Mouse (Mus musculus) liver, embryonic 18 days (tissue): ENCODE results near the gene Ciart. TPM values are rescaled to one million over a fixed set of nuclear protein-coding genes. Genes with fewer than 3 reads are reported as not detected.

Source experiments
- polyA plus RNA-seq: library from polyadenylated mRNA; depleted of rRNA; stranded (reverse); fragments of >200 nt; gene quantifications from 2 replicates; pipeline ENCODE4 v1.2.3, GENCODE M21; 2012; rRNA removed

Gene Ciart
- polyA plus RNA-seq, result 0.85 and 1.1 TPM in 2 replicates

DNA sequence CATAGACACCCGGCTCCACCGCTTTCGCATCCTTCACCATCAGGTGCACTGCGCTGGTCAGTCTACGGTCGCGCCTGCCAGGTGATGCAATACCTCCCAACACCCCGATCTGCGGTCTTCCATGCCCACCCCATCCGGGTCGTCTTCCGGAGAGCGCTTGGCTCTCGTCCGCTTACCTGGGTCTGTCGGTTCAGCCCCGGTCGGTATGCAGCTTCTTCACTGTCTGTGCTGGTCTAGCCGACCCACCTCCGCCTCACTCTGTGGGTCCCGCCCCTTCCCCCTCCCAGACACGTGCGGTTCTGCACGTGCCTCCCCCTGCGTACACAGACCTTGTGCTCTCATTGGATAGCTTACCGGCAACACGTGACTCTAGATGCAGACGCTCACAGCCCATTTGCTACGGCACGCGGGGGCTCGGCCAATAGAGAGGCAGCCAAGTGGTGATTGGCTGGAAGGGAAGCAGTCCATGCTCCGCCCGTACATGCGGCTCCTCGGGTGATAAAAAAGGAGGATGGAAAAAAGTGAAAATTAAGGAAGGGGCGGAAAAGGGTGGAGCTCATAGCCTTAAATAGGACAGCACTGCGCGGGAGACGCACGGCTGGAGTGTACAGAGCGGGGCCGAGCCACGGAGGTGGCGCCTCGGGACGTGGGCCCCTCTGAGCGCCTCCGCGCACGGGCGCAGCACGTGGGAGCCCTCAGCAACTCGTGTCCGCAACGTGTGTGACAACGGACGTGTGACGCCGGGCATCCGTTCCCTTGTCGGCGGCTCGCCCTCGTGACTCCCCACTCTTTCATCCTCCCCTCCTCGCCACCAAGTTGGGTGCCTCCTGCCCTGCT lies at the start of gene Ciart:
Ciart (minus strand) TSS at position 273 of the 837 bp plus-strand sequence.

GRCm38 (mm10) chr3:95928658-95929503 lies 46.8 kb upstream of the Ciart start, which contains the start of gene Anp32e:
Anp32e (plus strand) TSS chr3:95929246.

DNA sequence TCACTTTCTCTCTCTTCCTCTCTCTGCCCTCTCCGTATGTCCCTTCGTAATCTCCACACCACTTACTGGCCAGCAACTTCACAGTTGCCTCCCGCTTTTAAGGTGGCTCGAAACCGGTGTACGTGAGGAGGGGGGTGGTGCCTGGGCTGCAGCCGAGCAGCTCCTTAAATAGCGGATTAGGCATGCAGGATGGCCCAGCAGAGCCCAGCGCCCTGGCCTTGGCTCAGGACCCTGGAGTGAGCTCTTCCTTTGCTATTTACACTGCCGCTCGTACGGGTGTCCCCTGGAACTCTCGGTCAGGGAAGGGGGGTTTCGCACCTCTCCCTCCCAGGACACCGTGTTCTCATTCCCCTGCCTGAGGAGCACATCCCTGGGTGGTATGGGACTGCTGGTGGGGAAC lies 22.5 kb upstream of the Ciart start, which contains the start of gene Car14:
Car14 (minus strand) TSS at position 124 of the 400 bp plus-strand sequence.

GRCm38 (mm10) chr3:95893606-95894316 lies 11.7 kb upstream of the Ciart start, which contains the start of gene Aph1a:
Aph1a (plus strand) TSS chr3:95893969.

DNA sequence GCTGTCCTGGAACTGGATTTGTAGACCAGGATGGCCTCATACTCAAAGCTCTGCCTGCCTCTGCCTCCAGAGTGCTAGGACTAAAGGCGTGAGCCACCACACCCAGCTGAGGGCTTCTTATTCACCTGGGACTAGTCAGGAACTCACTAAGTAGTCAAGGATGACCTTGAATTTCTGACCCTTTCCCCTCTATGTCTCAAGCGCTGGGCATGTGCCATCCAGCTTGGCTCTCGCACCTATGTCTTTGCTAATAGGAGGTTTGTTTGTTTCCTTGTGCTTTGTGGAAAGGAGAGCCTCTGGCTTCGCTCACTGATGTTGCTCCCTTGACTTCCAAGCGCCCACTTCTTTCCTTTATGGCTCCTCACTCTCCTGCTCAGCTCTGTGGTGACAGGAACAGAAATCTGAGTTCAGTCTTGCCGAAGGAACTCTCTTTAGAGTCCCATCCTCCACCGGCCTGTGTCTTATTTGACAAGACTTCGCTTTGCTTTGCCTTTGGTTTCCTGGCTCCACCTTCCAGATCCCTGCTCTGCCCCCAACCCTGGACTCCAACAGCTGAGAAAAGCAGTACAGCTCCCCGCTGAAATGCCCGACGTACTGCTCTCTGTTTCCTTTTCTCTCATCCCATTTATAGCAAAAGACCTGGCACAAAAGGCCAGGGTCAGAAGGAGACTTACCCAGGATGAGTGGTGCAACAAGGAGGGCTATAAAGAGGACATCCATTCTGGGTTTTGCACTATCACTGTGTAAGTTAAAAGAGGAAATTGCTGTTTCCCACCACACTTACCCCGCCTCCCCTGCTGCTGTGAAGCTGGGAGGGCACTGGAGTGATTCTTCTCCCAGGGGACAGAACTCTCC lies 9.4 kb upstream of the Ciart start, which contains the start of gene BC028528:
BC028528 (minus strand) TSS at position 795 of the 855 bp plus-strand sequence.

DNA sequence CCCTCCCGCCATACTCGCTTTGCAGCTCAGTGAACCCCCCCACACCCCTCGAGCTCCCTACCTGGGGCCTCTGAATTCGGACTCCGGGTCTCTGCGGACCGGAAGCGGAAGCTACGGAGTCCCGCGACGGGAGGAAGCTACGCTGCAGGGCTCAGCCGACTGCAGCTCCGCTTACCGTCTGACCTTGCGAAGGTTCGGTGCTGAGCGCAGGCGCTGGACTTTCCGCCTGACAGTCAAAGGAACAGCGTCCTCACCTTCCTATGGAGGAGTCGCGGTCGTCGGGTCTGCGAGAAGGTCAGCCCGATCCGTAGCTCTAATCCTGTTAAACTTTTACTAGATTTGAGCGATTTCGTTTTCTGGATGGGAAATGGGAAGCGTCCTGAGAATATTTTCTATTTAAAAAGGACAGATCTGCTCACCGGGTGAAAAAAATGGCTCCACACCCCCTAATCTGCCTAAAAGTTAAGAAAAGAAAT lies 10.6 kb downstream of the Ciart start, which contains the start of gene Mrps21:
Mrps21 (minus strand) TSS at position 128 of the 476 bp plus-strand sequence.

DNA sequence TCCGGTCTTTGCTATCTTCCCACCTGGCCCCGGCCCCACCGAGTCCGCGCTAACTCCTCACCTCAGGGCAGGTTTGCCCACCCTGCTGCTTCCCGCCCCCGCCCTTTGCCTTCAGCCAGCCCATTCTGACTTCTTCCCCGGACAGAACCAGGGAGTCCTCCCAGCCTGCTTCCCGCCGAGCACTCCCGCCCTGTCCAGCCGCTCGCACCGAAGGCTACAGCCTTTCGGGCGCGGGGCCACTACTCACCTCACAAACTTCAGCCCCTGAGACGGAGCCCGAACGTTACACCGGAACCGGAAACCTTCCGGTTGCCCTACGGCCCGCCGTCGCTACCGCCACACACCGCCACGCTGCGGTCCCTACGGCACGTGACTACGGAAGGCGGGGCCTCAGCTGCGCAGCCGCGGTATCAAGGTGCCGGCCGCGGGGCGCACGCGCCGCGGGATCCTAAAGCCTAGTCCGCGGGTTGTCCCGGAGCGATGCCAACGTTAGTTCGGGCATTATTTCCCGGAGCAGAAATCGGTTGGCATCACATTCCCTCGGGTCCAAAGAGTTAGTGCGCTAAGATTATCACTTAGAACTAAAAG lies 26.5 kb downstream of the Ciart start, which contains the start of gene Prpf3:
Prpf3 (minus strand) TSS at position 384 of the 588 bp plus-strand sequence.

Other genes starting within 250 kb of the Ciart start
- gene Mcl1, start 223.5 kb downstream of the Ciart start, polyA plus RNA-seq, result 35.9 and 40.1 TPM in 2 replicates
- gene Adamtsl4, start 194.3 kb downstream of the Ciart start, polyA plus RNA-seq, result 0.88 and 1.5 TPM in 2 replicates
- 50.8 and 75.0 TPM in 2 replicates for gene Ecm1, start 142.7 kb downstream of the Ciart start, polyA plus RNA-seq
- gene Tars2, start 122.0 kb downstream of the Ciart start, polyA plus RNA-seq, result 17.8 and 20.3 TPM in 2 replicates
- 4.3 and 5.5 TPM in 2 replicates for gene Rprd2, start 63.4 kb downstream of the Ciart start, polyA plus RNA-seq
- gene Prpf3, start 26.4 kb downstream of the Ciart start, polyA plus RNA-seq, result 12.6 and 13.8 TPM in 2 replicates
- gene Mrps21, start 10.7 kb downstream of the Ciart start, polyA plus RNA-seq, result 95.6 and 96.2 TPM in 2 replicates
- gene BC028528, start 9.8 kb upstream of the Ciart start, polyA plus RNA-seq, result 5.3 and 6.8 TPM in 2 replicates
- 27.8 and 30.9 TPM in 2 replicates for gene Aph1a, start 11.7 kb upstream of the Ciart start, polyA plus RNA-seq
- 9.3 and 12.0 TPM in 2 replicates for gene Car14, start 22.4 kb upstream of the Ciart start, polyA plus RNA-seq
- 59.5 and 63.3 TPM in 2 replicates for gene Anp32e, start 47.0 kb upstream of the Ciart start, polyA plus RNA-seq
- gene Plekho1, start 113.8 kb upstream of the Ciart start, polyA plus RNA-seq, result 16.3 and 19.0 TPM in 2 replicates
- 4.7 and 5.3 TPM in 2 replicates for gene Vps45, start 176.2 kb upstream of the Ciart start, polyA plus RNA-seq
- gene Otud7b, start 222.3 kb upstream of the Ciart start, polyA plus RNA-seq, result 3.6 and 3.7 TPM in 2 replicates